Mouse (Mus musculus): ENCODE measurements around the gene Atg14. TPM values are rescaled to one million over a fixed set of nuclear protein-coding genes. Genes with fewer than 3 reads are reported as not detected.

The Atg14 gene
- polyA plus RNA-seq, 1 experiment = 2.9 TPM

GRCm38 (mm10) chr14:47525374-47525773 lies 45.1 kb downstream of the Atg14 start:
- no peak for TF ChIP-seq GATA1 (IDR thresholded peaks at IDR 0.05; ENCODE audit: low read length)

GRCm38 (mm10) chr14:47522301-47522700 lies 48.1 kb downstream of the Atg14 start:
- TF ChIP-seq GATA1 (IDR thresholded peaks at IDR 0.05; ENCODE audit: low read length) = peak; percentile 93

GRCm38 (mm10) chr14:47521609-47522008 lies 48.8 kb downstream of the Atg14 start:
- no peak for TF ChIP-seq GATA1 (IDR thresholded peaks at IDR 0.05; ENCODE audit: low read length)

GRCm38 (mm10) chr14:47520751-47521449 lies 49.5 kb downstream of the Atg14 start:
- no peak for TF ChIP-seq GATA1 (IDR thresholded peaks at IDR 0.05; ENCODE audit: low read length)

- no peak for TF ChIP-seq GATA1 (IDR thresholded peaks at IDR 0.05; ENCODE audit: low read length)
Measured at GRCm38 (mm10) chr14:47518619-47519018, 51.8 kb downstream of the Atg14 start.

- TF ChIP-seq GATA1 (IDR thresholded peaks at IDR 0.05; ENCODE audit: low read length) = no peak
Measured at GRCm38 (mm10) chr14:47516755-47517154, 53.7 kb downstream of the Atg14 start.

GRCm38 (mm10) chr14:47515636-47516035 lies 54.8 kb downstream of the Atg14 start:
- peak; percentile 14 for TF ChIP-seq GATA1 (IDR thresholded peaks at IDR 0.05; ENCODE audit: low read length)

- no peak for TF ChIP-seq GATA1 (IDR thresholded peaks at IDR 0.05; ENCODE audit: low read length)
Measured at GRCm38 (mm10) chr14:47514816-47515453, 55.5 kb downstream of the Atg14 start.

- no peak for TF ChIP-seq GATA1 (IDR thresholded peaks at IDR 0.05; ENCODE audit: low read length)
Measured at GRCm38 (mm10) chr14:47513606-47514005, 56.8 kb downstream of the Atg14 start.

- no peak for TF ChIP-seq GATA1 (IDR thresholded peaks at IDR 0.05; ENCODE audit: low read length)
Measured at GRCm38 (mm10) chr14:47510244-47510643, 60.2 kb downstream of the Atg14 start.

GRCm38 (mm10) chr14:47508035-47508434 lies 62.4 kb downstream of the Atg14 start:
- no peak for TF ChIP-seq GATA1 (IDR thresholded peaks at IDR 0.05; ENCODE audit: low read length)

GRCm38 (mm10) chr14:47506676-47507075 lies 63.8 kb downstream of the Atg14 start:
- no peak for TF ChIP-seq GATA1 (IDR thresholded peaks at IDR 0.05; ENCODE audit: low read length)

- no peak for TF ChIP-seq GATA1 (IDR thresholded peaks at IDR 0.05; ENCODE audit: low read length)
Measured at GRCm38 (mm10) chr14:47504036-47504435, 66.4 kb downstream of the Atg14 start.

GRCm38 (mm10) chr14:47498632-47499031 lies 71.8 kb downstream of the Atg14 start:
- TF ChIP-seq GATA1 (IDR thresholded peaks at IDR 0.05; ENCODE audit: low read length) = no peak

GRCm38 (mm10) chr14:47497166-47497565 lies 73.3 kb downstream of the Atg14 start:
- no peak for TF ChIP-seq GATA1 (IDR thresholded peaks at IDR 0.05; ENCODE audit: low read length)

GRCm38 (mm10) chr14:47495951-47496350 lies 74.5 kb downstream of the Atg14 start:
- TF ChIP-seq GATA1 (IDR thresholded peaks at IDR 0.05; ENCODE audit: low read length) = no peak

Measured in G1E-ER4 (cell line).